Mouse (Mus musculus) forebrain, embryonic 16.5 days (tissue): ENCODE measurements around the gene Slc2a3. TPM values are rescaled to one million over a fixed set of nuclear protein-coding genes. Genes with fewer than 3 reads are reported as not detected.

Experiments used
- ATAC-seq: fragments of 200-750 bp; cut with Nextera tagmentation; 2 replicates; pipeline ENCODE4 v1.8.0; 2017; ENCODE audit warnings: mild to moderate bottlenecking, moderate library complexity
- H3K27ac ChIP-seq: fragments of 300-500 bp; sonication (generic); 2 replicates; pipeline ENCODE4 v1.5.1; 2014; ENCODE audit warnings: low read length, control low read depth
- H3K27me3 ChIP-seq: fragments of 300-500 bp; sonication (generic); replicated peaks from 2 replicates; pipeline ENCODE4 v1.6.1; 2014; ENCODE audit warnings: low read length; ENCODE audit not compliant: control insufficient read depth, insufficient read depth
- H3K36me3 ChIP-seq: fragments of 300-500 bp; sonication (generic); 2 replicates; pipeline ENCODE4 v1.6.1; 2014; ENCODE audit not compliant: control insufficient read depth, insufficient read depth
- H3K4me1 ChIP-seq: fragments of 300-500 bp; sonication (generic); replicated peaks from 2 replicates; pipeline ENCODE4 v1.6.1; 2014; ENCODE audit warnings: low read length; ENCODE audit not compliant: control insufficient read depth, insufficient read depth
- H3K4me2 ChIP-seq: fragments of 300-500 bp; sonication (generic); 2 replicates; pipeline ENCODE4 v1.6.1; 2014; ENCODE audit warnings: mild to moderate bottlenecking, low read length, control low read depth
- H3K4me3 ChIP-seq: fragments of 300-500 bp; sonication (generic); replicated peaks from 2 replicates; pipeline ENCODE4 v1.5.1; 2014; ENCODE audit warnings: mild to moderate bottlenecking, low read length, control low read depth
- H3K9ac ChIP-seq: fragments of 300-500 bp; sonication (generic); replicated peaks from 2 replicates; pipeline ENCODE4 v1.6.1; 2014; ENCODE audit warnings: low read depth, low read length, control low read depth
- H3K9me3 ChIP-seq: fragments of 300-500 bp; sonication (generic); 2 replicates; pipeline ENCODE4 v1.6.1; 2016; ENCODE audit warnings: low read length; ENCODE audit not compliant: control insufficient read depth
- WGBS: fragments of 180-500 bp; shearing (Covaris S2); extraction: QIAGEN DNeasy Blood & Tissue Kit; methylation state at CpG from one replicate; pipeline ENCODE4 v1.1.7; 2014; 5-methylcytosine and 5-hydroxymethylcytosine counted together
- polyA plus RNA-seq: library from polyadenylated mRNA; unstranded; fragments of >200 nt; fragmentation: Nextera tagmentation; extraction: Ambion mirVana; gene quantifications from 2 replicates; pipeline ENCODE4 v1.2.1, GENCODE M21; 2015

Slc2a3 gene
- 25.9 and 33.7 TPM in 2 replicates for polyA plus RNA-seq

DNA sequence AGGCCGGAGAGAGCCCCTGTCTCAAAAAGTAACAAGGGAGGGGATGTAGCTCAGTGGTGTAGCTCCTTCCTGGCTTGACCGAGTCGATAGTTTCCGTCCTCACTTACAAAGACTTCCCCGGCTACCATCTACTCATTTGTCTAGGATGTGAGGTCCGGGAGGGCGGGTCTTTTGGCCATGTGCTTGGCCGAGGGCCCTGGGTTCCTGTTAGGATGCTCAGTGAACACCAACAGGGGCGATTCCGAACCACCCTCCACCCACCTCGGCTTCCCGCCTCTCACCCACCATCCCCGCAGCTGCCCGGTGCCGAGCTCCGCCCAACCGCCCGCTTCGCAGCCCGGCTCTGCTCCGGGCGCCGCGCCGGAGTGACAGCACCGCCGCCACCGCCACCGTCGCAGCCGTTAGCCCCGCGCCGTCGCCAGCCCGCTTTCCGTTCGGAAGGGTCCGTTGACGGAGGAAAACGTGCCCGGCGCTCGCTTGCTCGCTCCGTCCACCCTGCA, at the start of gene Slc2a3:
Slc2a3 (minus strand) TSS at position 340 of the 500 bp plus-strand sequence.
- H3K4me1 ChIP-seq = peaks cover 11% of the 10 kb centered on the region
- H3K9me3 ChIP-seq = no peaks in the 10 kb centered on the region
- peak within 1 kb of the TSS; percentile 44 for H3K27ac ChIP-seq
- peak within 1 kb of the TSS; percentile 83 for H3K9ac ChIP-seq
- under 1% methylated on average over 46 of the region's 46 CpGs for WGBS
- no peaks in the 10 kb centered on the region for H3K36me3 ChIP-seq
- H3K27me3 ChIP-seq = 0 out of 2 replicates have a peak, but pooled peaks cover 3% of the 10 kb centered on the region
- ATAC-seq = peak; percentile 79
- peak within 1 kb of the TSS; percentile 99 for H3K4me2 ChIP-seq
- peak within 1 kb of the TSS; percentile 71 for H3K4me3 ChIP-seq

DNA sequence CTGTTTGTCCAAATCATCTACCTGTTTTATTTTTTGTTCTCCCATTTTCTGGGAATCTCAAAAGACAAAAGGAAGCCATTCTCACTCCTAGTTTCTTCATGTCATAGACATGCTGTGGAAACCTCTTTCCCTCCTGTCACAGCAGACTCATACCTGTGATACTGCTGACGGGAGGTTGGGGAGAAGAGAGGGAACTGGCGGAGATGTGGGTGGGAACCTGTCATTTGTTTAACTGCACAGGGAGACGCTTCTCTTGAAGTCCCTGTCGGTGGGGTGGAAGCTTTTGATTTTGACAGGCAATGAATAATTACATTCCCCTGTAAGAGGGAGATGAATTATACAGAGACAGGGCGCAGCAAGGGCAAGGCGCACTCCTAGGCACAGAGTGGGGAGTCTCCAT, 42.3 kb upstream of the Slc2a3 start:
- Histone ChIP-seq H3K9ac (no peak overlapping the region), H3K4me3 (no peak overlapping the region), H3K27me3 (no peaks in the 10 kb centered on the region), H3K4me1 (no peaks in the 10 kb centered on the region), H3K27ac (no peak overlapping the region), H3K9me3 (no peaks in the 10 kb centered on the region), H3K4me2 (no peak overlapping the region), H3K36me3 (peaks cover 16% of the 10 kb centered on the region)
- 84% methylated on average over 6 of the region's 6 CpGs for WGBS
- ATAC-seq = peak; percentile 85

DNA sequence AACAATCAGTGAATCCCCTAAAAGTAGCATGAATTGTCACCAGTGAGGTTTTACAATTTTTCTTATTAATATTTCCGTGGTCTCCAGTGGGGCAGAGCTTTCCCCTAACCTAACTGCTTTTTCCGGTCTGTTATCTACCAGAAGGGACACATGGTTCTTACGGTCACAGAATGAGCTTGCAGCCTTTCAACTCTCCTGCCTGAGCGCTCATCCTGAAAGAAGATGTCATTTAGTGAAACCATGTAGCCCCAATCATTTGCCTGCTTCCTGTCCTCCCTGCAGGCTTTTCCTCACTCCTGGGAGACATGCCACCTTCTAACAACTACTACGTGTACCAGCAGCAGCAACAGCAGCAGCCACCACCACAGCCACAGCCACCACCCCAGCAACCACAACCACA, 36.1 kb upstream of the Slc2a3 start:
- Histone ChIP-seq H3K27ac (no peak overlapping the region), H3K27me3 (no peaks in the 10 kb centered on the region), H3K9ac (no peak overlapping the region), H3K4me3 (no peak overlapping the region), H3K36me3 (peaks cover 23% of the 10 kb centered on the region), H3K4me1 (no peaks in the 10 kb centered on the region), H3K9me3 (peaks cover 2% of the 10 kb centered on the region; the same call in 1 of the 2 replicates), H3K4me2 (no peak overlapping the region)
- 91% methylated on average over 5 of the region's 5 CpGs for WGBS
- ATAC-seq = no peak

DNA sequence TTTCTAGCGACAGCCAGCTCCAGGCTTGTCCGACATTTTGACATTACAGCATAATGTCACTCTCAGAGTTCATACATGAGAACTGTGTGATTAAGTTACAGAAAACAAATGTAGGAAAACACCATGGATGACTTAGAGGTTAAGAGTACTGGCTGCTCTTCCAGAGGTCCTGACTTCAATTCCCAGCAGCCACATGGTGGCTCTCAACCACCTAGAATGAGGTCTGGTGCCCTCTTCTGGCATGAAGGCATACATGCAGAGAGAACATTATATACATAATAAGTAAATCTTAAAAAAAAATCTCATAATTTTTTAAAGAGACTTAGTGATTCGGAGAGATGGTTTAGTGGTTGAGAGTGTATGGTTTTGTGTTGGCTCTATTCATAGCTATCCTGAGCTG, 35.5 kb upstream of the Slc2a3 start:
- H3K4me3 ChIP-seq = no peak overlapping the region
- no peak overlapping the region for H3K27ac ChIP-seq
- H3K9me3 ChIP-seq = peaks cover 2% of the 10 kb centered on the region; the same call in 1 of the 2 replicates
- WGBS = 97% methylated on average over 3 of the region's 3 CpGs
- no peak overlapping the region for H3K4me2 ChIP-seq
- H3K36me3 ChIP-seq = peaks cover 23% of the 10 kb centered on the region
- H3K4me1 ChIP-seq = no peaks in the 10 kb centered on the region
- no peak for ATAC-seq
- H3K27me3 ChIP-seq = no peaks in the 10 kb centered on the region
- H3K9ac ChIP-seq = no peak overlapping the region

DNA sequence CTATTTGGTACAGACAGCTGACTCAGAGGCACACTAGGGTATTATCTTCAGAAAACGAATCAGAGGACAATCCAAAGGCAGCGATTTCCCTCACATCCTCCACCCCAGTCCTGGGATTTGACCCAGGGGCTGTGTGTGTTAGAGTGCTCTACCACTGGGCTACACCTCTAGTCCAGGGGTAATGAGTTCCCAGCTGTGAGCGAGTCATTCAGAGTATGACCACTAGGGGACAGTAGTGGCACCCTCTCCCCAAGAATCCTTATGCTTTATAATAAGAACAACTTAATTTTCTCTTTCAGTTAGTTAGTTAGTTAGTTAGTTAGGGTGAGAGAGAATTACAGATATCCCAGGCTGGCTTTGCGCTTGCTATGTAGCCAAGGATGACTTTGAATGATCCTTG, 32.9 kb upstream of the Slc2a3 start:
- Histone ChIP-seq H3K4me1 (no peaks in the 10 kb centered on the region), H3K4me2 (no peak overlapping the region), H3K36me3 (peaks cover 20% of the 10 kb centered on the region), H3K4me3 (no peak overlapping the region), H3K27me3 (no peaks in the 10 kb centered on the region), H3K9ac (no peak overlapping the region), H3K9me3 (peaks cover 2% of the 10 kb centered on the region; the same call in 1 of the 2 replicates), H3K27ac (no peak overlapping the region)
- ATAC-seq = no peak
- WGBS = 68% methylated on average over 4 of the region's 4 CpGs

DNA sequence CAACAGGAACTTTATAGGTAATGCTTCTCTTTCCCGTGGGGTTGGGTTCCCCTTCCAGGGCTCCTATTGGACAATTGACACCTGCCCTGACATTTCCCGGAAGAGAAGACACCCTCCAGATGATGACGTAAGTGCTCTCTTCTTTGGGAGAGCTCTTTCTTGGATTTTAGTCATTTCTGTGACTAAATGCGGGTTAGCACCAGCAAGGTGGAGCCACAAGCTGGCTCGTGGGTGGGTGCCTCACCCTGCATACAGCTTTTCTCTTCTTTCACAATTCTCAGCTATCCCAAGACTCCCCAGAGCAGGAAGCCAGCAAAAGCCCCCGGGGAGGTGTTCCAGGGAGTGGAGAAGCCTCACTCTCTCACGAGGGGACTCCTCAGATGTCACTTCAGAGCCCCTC, 31.4 kb upstream of the Slc2a3 start:
- no peak overlapping the region for H3K4me2 ChIP-seq

DNA sequence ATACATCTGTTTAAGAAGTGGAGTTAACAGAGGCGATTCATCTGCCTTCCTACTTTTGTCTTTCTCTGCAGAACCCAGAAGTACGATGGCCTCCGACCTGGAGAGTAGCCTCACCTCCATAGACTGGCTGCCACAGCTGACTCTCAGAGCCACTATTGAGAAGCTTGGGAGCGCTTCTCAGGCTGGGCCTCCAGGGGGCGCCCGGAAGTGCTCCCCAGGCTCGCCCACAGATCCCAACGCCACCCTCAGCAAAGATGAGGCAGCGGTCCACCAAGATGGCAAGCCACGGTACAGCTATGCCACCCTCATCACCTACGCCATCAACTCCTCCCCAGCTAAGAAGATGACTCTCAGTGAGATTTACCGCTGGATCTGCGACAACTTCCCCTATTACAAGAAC, 26.6 kb upstream of the Slc2a3 start:
- no peak for ATAC-seq
- no peaks in the 10 kb centered on the region for H3K9me3 ChIP-seq
- H3K4me1 ChIP-seq = peaks cover 13% of the 10 kb centered on the region
- no peaks in the 10 kb centered on the region for H3K27me3 ChIP-seq
- no peak overlapping the region for H3K27ac ChIP-seq
- no peak overlapping the region for H3K4me3 ChIP-seq
- no peak overlapping the region for H3K4me2 ChIP-seq
- H3K36me3 ChIP-seq = peaks cover 5% of the 10 kb centered on the region; the same call in 1 of the 2 replicates
- no peak overlapping the region for H3K9ac ChIP-seq
- WGBS = 41% methylated on average over 13 of the region's 13 CpGs

More for the DNA sequence above, 31.4 kb upstream of the Slc2a3 start:
- 87% methylated on average over 7 of the region's 7 CpGs for WGBS
- H3K9ac ChIP-seq = no peak overlapping the region
- peaks cover 19% of the 10 kb centered on the region for H3K36me3 ChIP-seq
- H3K4me3 ChIP-seq = no peak overlapping the region
- no peak for ATAC-seq
- H3K9me3 ChIP-seq = peaks cover 2% of the 10 kb centered on the region; the same call in 1 of the 2 replicates
- no peaks in the 10 kb centered on the region for H3K27me3 ChIP-seq
- H3K27ac ChIP-seq = no peak overlapping the region
- H3K4me1 ChIP-seq = no peaks in the 10 kb centered on the region

DNA sequence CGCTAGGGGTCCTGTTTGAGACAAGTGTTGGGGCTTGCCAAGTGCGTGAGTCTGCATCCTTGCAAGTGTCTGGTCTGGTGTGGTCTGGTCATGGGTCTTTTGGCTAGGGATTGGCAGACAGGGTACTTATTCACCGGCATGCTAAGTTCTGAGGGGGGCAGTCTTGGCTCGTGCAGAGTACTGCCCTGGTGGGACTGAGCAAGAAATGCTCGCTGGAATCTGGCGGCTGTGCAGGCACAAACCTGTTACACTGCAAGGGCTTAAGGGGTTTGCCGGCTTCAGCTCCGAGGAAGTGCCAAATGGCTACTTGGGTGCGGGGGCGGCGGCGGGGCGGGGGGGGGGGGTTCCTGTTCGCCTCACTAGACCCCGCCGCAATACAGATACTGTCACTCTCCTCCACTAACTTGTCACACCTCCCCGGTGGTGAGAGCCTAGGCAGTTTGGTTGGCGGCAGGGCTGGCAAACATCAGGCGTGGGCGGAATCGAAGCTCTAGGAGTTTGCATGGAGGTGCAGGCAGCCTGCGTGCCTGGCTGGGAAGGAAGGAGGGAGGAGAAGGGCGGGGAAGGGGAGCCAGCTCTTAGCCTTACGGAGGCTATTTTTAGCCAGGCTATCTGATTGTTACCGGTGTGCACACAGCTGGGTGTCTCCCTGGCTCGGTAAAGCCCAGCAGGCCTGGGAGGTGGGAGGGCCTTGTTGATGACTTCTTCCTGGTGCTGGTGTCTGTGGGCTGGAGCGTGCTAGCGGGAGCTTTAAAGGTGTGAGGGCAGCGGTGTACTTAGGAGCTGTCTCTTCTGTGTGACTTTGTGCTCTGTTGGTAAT, 24.7 kb upstream of the Slc2a3 start:
- Histone ChIP-seq H3K4me1 (peaks cover 27% of the 10 kb centered on the region), H3K27me3 (no peaks in the 10 kb centered on the region), H3K4me3 (peak overlapping the region; percentile 37), H3K27ac (no peak overlapping the region), H3K36me3 (0 out of 2 replicates have a peak, but pooled peaks cover 2% of the 10 kb centered on the region), H3K9ac (peak overlapping the region; percentile 59), H3K4me2 (peak overlapping the region; percentile 52), H3K9me3 (no peaks in the 10 kb centered on the region)
- 3% methylated on average over 29 of the region's 29 CpGs for WGBS
- peak; percentile 69 for ATAC-seq

DNA sequence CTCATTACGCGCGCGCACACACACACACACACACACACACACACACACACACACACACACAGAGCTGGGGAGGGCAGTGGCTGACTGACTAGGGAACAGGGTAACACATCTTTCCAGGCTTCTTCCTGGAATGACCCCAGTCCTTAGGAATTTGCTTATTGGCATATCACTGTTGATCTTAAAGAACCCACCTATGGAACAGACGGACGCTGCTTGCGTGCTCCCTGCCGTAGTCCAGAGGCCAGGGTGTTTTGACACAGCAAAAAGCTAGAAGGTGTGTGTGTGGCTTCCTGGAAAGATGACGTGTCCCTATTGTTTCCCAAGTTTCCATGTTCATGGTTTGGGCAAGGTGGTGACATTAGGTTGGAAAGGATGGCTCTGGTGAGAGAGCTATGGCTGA, 23.7 kb upstream of the Slc2a3 start:
- WGBS = 94% methylated on average over 9 of the region's 9 CpGs
- H3K4me2 ChIP-seq = no peak overlapping the region
- no peak overlapping the region for H3K4me3 ChIP-seq
- no peak overlapping the region for H3K27ac ChIP-seq
- peaks cover 35% of the 10 kb centered on the region for H3K4me1 ChIP-seq
- H3K36me3 ChIP-seq = 0 out of 2 replicates have a peak, but pooled peaks cover 2% of the 10 kb centered on the region
- H3K27me3 ChIP-seq = no peaks in the 10 kb centered on the region
- no peaks in the 10 kb centered on the region for H3K9me3 ChIP-seq
- H3K9ac ChIP-seq = no peak overlapping the region
- ATAC-seq = no peak
